Mouse (Mus musculus) frontal cortex, adult 2 months (tissue): ENCODE results near the gene Synj2. TPM values are rescaled to one million over a fixed set of nuclear protein-coding genes. Genes with fewer than 3 reads are reported as not detected.

Experiments
- DNase-seq, 2 experiments: peaks; one replicate each; pipeline ENCODE4 v3.0.0; 2022; ENCODE audit warnings: low spot score in 1 of 2; ENCODE audit errors: extremely low spot score in 1 of 2
- polyA plus RNA-seq: library from polyadenylated mRNA; depleted of rRNA; stranded (reverse); fragments of >200 nt; gene quantifications from 2 replicates; pipeline ENCODE4 v1.2.3, GENCODE M21; 2012

Synj2 gene
- polyA plus RNA-seq, 1 experiment: 23.6 TPM

DNA sequence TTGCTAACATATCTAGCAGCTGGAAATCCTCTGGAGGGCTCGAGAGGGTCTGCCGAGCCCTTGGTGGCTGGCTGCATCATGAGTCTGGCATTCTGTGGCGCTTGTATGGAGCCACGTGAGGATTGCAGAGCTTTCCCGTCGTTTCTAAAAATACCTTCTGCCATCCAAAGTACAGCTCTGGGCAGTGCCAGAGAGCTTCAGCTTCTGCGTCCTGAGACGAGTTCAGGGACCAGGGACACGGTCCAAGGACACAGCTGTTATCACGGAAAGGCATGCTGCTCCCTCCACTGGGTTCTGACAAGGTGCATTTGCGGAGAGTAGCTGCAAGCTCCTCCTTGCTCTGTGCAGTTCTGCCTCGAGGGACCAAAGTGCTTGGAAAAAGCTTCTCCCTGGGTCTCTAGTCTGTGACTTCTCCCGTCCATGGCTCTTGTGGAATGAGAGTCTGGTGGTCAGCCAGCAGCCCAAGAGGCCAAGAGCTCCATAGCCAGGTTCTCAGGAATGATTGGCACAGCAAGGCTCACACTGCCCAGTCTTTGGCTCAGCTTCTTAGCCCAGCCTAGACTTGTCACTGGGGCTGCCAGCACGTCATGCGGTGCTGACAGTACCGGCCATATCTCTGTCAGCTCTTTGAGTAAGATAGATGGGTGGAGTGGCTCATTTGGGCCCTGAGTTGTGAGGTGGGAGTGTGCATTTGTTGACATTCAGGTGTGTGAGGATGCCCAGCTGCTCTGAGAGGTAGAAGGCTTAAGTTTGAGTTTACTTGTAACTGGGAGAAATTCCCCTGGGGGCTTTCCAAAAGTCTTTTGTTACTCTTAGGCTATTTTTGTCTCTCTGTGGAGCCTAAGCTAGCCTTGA lies 56.5 kb downstream of the Synj2 start:
- no peak for DNase-seq

DNA sequence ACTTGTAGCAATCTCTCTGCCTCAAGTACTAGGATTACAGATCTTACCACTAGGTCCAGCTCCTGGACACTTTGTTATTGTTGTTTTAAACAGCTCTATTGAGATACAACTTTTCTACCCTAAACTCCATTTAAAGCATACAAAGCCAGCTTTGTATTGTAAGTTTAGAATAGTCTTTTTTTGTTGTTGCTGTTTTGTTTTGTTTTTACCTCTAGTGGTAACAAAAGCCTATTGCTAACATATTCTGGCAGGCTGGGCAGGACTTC lies 57.1 kb downstream of the Synj2 start:
- no peak for DNase-seq

DNA sequence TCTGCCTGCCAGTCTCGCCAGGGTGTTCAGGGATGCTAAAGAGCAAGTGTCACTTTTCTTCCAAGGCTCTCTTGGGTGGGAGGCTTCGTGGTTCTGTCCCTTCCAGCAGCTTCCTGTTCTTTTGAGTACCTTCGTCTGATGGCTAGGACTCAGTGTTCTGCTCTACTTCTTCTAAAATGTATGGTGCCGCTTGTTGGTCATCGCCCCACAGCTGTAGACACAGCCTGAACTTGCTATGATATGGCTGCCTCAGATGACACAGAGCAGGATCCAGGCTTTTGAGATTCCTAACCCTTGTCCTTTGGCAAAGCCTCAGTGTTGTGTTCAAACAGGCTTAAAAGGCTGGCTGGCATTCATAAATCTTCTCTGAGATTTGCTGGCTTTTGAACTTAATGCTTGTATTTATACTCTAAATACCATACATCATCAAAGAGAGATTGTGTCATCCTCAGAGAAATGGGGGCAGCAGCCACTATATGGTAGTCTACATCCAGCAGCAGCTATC lies 58.0 kb downstream of the Synj2 start:
- DNase-seq: no peak

DNA sequence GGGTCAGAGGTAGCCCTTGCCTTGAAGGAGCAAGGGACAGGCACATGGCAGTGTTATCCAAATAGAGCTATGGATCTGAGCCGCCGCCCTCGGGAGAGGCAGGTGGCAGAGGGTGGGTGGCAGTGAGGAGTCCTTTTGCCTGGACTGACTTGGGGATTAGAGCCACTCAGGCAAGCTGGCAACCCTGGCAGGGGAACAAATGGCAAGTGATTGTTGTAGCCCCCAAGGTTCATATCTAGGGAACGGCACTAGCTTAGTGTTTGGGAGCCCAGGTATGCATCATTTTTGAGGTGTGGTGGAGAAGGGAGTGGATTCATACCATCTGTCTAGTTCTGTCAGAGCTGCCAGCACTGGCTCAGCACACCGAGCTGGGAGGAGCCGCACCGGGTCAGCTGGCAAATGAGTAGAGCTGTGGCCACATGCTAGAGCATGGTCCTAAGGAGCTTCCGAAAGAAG lies 59.8 kb downstream of the Synj2 start:
- no peak for DNase-seq

DNA sequence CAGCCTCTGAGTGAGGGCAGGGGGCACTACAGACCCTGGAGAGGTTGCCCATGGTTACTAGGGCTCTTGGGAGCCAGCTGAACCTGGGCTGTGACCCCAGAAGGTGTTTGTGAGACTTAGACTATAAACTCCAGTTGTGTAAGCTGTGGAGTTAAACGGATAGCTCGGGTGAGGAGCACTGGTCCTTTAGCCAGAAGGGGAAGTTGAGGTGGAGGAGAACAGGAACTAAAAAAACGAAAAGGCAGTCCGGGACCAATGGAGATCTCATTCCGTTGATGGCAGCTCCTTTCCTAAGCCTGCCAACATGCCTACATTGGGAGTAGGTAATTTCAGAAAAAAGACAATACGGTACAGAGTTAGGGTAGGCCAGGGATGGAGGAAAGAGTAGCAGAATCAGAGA lies 60.3 kb downstream of the Synj2 start:
- no peak for DNase-seq

DNA sequence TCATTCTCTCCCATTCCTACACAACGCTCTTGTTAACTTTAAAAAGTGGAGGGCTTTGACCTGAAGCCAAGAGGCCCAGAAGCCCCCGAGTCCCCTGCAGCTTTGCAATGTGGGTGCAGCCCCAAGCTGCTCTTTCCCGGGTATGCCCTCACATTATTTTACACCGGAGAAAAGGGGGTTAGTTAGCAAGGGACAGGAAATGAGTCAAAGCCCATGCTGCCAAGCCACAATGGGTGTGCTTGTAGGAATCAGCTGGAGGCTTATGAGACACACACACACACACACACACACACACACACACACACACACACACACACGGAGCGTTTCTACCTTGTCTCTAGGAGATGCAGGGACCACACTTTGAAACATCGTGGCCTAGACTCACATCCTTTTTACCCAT lies 60.8 kb downstream of the Synj2 start:
- no peak for DNase-seq

DNA sequence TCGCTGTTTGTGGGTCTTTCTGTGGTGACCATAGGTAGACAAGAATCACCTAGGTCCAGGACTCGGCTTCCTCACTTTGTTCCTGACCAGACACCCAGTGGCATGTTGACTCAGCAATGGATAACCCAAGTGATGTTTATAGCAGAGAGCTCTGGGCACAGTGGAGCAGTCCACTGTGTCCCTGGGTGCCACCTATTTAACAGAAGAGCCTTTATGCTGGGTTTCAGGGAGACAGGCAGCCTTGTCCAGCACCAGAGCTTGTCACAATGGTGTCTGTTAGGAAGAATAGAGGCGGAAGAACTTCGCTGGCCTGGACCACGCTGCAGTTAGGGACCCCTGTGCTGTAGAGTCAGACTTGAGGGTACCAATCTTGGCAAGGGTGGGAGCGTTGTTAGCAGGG lies 61.5 kb downstream of the Synj2 start:
- no peak for DNase-seq

DNA sequence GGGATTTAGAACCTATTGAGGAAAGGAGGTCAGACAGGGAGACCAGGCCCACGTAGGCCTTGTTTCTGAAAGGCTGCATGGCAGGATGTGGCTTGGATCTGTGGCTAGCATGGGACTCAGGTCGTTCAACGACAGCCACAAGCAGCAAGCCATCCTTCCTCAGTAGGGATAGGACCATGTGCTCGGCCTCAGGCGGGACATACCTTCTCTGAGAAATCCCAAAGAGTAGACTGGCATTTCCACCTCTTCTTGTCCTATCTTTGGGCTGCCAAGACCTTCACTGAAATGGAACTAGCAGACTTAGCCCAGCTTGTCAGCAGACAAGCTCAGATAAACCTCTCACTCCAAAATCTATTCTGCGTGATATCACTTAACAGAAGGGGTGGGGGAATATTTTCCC lies 62.6 kb downstream of the Synj2 start:
- no peak for DNase-seq

DNA sequence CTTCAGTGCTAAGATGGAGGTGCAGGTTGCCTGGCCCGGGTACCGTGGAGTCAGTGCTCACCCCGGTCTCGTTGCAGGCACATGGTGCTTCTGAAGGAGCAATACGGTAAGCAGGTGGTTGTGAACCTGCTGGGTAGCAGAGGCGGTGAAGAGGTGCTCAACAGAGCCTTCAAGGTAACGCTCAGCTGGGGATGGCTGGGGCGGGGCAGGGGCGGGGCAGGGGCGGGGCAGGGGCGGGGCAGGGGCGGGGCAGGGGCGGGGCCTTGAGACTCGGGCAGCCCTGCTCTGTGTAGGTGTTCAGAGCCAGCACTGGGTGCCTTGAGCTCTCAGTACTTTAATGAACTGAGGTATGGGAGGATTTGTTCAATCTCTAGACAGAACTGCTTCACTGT lies 64.2 kb downstream of the Synj2 start:
- DNase-seq: no peak

DNA sequence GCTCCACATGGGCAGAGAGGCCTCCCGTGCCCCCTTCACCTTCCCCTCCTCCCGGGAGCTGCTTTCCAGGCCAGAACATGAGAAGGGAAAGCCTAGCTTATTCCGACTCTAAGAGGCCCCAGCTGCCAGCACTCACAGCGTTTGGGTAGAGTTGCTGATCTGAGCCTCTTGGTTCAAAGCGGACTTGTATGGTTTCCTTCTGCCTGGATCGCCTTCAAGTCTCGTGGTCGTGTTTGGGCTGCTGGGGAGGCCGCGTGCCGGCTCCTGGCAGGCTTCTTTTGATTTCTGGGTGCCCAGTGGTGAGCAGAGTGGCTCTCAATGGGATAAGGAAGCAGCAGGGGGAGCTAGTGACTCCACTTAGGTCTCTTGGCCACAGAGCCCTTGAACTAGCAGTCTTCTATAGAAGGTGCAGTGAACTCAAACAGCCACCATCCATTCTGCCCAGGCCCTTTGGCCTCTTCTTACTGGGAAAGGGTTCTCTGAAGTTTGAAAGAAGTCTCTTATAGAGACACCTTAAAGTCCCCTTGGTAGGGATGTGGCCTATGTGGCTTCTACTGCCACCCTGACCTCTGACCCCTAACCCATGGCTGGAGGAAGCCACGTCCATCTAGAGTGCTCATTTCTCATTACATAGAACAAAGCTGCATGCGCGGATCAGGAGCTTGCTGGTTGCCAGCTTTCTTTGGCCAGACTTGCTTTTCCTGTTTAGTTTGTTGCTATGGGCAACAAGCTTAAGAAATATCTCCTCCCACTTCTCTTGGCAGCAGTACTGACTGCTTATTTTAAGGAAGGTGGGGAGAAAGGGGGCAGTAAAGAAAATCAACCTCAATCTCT lies 64.8 kb downstream of the Synj2 start:
- DNase-seq: peak; percentile 77 to 82

DNA sequence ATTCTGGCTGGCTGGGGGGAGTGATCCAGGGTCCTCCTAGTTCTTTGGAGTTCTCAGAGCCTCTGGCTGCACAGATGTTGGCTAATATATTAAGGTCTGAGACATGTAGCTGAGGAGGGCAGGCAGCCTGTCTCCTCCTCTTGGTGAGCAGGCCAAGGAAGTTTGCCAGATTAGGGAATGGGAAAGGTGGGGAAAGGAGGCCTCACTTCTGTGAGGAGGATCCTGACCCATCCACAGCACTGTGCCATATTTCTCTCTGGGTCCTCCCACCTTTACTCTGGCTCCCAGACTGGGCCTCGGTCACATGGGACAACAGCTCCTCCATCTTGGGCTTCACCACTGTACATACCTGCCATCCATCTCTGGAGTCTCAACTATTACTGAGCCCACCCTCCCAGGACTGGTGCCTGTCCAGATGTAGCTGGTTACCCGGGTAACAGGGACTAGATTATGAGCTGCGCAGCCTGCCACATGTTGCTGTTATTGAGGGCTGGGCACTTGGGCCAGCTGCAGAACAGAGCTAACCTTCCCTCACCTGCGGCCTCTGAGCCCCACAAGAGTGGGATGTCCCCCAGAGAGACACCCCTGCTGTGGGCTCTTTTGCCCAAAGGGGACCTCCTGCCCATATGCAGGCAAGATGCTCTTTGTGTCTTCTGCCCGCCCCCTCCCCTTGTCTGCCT lies 66.2 kb downstream of the Synj2 start:
- DNase-seq: no peak

DNA sequence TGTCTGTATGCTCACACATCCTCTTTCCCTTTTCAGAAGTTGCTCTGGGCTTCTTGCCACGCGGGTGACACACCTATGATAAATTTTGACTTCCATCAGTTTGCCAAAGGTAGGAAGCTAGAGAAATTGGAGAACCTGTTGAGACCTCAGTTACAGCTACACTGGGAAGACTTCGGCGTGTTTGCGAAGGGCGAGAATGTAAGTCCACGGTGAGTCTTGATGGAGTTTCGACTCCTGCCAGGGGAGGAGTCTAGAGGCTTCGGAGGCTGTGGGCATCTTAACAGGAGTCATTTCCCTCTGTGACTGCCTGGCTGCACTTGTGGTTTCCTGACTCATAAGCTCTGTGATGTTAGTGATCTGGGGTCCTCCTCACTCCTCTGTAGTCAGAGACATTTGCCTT lies 66.8 kb downstream of the Synj2 start:
- no peak for DNase-seq

DNA sequence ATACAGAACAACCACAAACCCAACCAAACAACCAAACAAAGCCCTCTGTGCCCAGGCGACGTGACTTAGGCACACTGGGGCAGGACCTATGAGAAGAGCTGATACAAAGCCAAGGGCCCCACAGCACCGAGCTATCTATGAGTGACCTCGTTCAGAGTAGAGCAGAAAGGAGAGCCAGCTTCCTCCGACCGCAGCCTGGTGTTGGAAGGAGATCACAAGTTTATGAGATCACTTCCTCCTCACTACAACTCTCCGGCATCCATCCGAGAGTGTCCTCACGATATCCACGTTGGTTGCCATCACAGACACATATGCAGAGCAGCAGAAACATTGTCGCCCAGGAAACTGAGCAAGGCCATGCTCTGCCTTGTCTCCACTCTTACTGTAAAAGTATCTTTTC lies 67.5 kb downstream of the Synj2 start:
- DNase-seq: no peak

DNA sequence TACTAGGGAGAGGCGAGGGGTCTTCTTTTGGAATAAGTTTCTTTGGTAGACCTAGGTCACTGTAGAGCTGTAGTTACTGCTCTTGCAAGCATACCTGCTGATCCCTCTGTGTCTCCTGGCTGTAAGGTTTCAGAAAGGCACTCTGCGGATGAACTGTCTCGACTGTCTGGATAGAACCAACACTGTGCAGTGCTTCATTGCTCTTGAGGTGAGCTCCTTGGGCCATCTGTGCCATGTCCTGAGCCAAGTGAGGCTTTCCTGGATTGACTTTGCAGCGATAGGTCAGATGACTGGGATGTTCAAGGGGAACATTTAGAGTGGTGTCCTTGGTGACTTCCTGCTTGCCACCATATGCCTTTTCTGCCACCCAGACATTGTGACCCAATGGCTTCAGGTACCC lies 68.5 kb downstream of the Synj2 start:
- no peak for DNase-seq

DNA sequence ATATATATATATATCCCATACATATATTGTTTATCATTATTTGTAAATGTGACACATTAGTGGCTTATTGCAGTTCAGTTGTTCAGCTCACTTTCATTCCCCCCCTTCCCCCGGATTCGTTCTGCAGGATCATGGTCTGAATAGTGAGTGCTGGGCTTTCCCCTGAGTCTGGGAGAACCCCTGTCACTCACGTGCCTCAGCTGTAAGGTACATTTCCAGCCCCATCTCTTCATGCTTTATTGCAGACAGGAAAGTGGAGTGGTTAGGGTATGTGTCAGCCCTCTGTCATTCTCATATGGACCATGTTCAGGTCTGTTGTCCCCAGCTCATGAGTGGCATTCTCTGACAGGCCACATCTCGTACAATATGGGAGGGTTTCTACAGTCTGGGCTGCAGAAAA lies 72.0 kb downstream of the Synj2 start:
- DNase-seq: no peak

DNA sequence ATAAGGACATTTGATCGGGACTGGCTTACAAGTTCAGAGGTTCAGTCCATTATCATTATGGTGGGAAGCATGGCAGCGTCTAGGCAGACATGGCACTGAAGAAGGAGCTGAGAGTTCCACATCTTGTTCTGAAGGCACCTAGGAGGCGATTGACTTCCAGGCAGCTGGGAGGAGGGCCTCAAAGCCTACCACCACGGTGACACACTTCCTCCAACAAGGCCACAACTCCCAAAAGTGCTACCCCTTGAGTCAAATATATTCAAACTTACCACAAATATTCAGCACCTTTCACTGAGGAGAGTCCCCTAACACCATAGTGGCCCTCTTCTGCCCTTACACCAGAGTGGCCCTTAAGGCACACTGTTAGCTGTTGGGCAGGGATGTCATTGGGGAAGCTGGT lies 73.9 kb downstream of the Synj2 start:
- DNase-seq: no peak

DNA sequence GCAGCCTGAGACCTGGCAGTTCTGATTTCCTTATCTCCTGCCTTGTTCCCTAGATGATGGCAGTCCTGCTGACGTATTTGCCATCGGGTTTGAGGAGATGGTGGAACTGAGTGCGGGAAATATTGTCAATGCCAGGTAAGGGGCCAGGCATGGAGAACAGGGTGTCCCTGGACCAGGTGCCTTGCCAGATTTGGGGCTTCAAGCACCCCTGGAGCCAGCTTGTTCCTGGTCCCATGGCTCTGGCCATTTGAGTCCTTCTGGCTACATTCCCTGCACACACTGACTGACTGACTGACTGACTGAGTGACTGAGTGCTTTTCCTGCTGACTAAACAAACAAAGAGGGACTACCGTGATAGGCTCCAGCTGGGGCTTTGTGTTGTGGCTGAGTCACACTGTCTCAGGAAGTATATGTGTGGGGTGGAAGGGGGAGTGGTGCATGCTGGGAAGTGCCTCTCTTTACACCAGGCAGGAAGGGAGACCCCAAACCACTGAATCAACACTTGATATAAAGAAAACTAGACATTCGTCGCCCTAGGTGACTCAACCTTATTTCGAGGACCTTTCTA lies 75.2 kb downstream of the Synj2 start:
- DNase-seq: peak in 1 of 2 experiments; percentile 33

DNA sequence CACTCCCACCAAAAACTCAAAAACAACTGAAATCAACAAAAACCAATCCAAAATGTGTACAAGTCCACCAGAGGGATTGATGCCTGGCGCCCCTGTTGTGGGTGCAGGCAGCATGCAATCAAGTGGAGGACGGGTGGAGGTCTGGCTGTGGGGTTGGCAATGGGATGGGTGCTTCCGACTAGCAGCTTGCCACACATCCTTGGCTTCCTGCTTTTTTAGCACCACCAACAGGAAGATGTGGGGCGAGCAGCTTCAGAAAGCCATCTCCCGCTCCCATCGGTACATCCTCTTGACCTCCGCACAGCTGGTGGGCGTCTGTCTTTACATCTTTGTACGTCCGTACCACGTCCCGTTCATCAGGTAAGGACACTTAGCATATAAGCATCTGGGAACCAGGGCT lies 76.2 kb downstream of the Synj2 start:
- no peak for DNase-seq

DNA sequence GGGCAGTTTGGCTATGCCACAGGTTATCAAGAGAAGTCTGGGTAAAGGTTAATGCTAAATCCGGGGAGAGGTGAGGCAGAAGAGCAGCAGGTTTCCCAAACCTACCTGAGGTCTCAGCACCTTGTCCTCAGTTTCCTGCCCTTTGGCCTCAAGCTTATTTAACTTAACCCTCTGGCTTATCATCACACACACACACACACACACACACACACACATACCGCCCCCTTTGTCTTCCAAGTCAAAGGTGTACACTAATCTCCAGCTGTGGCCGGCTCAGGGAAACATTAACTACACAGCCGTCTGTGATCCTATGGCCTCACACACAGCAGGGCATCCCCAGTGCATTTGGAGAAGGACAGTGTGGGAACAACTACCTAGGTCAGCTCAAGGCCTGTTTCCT lies 77.3 kb downstream of the Synj2 start:
- no peak for DNase-seq

DNA sequence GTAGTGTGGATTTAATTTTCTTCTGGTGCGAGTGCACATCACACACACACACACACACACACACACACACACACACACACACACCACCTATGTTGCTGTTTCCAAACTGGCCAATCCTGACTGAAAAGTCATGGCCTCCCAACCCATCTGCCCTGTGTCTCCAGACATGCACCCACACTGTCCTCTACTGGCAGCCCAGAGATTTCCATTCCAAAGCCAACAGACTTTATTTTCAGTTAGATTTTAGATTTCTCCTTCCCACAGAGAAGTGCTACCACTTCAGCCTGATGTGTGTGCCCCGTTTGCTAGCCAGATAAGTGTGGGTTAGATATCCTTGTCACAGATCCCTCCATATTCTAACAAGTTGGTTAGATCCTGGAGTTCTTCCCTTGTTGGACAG lies 78.7 kb downstream of the Synj2 start:
- DNase-seq: peak in 1 of 2 experiments; percentile 56

DNA sequence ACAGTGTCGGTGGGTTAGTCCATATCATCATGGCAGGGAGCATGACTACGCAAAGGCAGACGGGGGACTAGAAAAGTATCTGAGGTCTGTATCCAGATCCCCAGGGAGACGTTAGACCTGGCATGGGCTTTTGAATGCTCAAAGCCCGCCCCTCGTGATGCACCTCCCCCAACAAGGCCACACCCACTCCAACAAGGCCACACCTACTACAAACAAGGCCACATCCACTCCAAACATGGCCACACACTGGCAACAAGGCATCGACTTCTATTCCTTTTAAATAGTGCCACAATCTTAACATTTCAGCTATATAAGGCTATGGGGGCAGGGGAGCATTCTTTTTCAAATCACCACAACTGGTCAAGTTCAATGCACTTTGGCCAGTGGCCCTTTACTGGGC lies 79.6 kb downstream of the Synj2 start:
- no peak for DNase-seq
